Mouse (Mus musculus) G1E (cell line): ENCODE data around the gene Cpsf7. TPM values are rescaled to one million over a fixed set of nuclear protein-coding genes. Genes with fewer than 3 reads are reported as not detected.
"Not testable (repeated sequence)": the region's sequence is repeated elsewhere in the genome, so short reads cannot be mapped to it uniquely, and the experiment has no call there.

Experiments
- ATAC-seq: 2 replicates; pipeline ENCODE4 v1.8.0; 2016; ENCODE audit warnings: mild to moderate bottlenecking; ENCODE audit not compliant: insufficient number of reproducible peaks, poor library complexity, low FRiP score, severe bottlenecking; ENCODE audit errors: extremely low read depth
- DNase-seq: peaks from one replicate; pipeline ENCODE4 v3.0.0; 2012; ENCODE audit warnings: low spot score
- H3K27me3 ChIP-seq: 2 replicates; pipeline ENCODE4 v1.6.1; 2012; ENCODE audit warnings: mild to moderate bottlenecking, low read length, inconsistent platforms; ENCODE audit not compliant: insufficient read depth
- H3K36me3 ChIP-seq: replicated peaks from 2 replicates; pipeline ENCODE3; 2012; ENCODE audit warnings: mild to moderate bottlenecking, inconsistent platforms
- H3K4me1 ChIP-seq: 2 replicates; pipeline ENCODE4 v1.6.1; 2012; ENCODE audit warnings: low read depth, low read length, inconsistent platforms, mixed read lengths; ENCODE audit not compliant: insufficient read depth
- H3K4me3 ChIP-seq: 2 replicates; pipeline ENCODE4 v1.5.1; 2012; ENCODE audit warnings: low read depth, mild to moderate bottlenecking, inconsistent platforms, low read length, moderate library complexity, mixed read lengths
- H3K9me3 ChIP-seq: replicated peaks from 2 replicates; pipeline ENCODE4 v1.6.1; 2012; ENCODE audit warnings: inconsistent platforms
- CTCF ChIP-seq: IDR thresholded peaks from 2 replicates; pipeline ENCODE4 v1.5.1; 2012; ENCODE audit warnings: low read depth, low read length, inconsistent platforms, mixed read lengths
- GATA1 ChIP-seq: IDR thresholded peaks from 2 replicates; pipeline ENCODE4 v1.6.1; 2012; ENCODE audit warnings: borderline replicate concordance, low read length, inconsistent platforms, mixed read lengths
- GATA2 ChIP-seq: IDR thresholded peaks from 2 replicates; pipeline ENCODE4 v1.6.1; 2012; ENCODE audit warnings: low read depth, low read length, inconsistent platforms, borderline replicate concordance
- POLR2AphosphoS5 ChIP-seq: IDR thresholded peaks from 2 replicates; pipeline ENCODE4 v1.6.1; 2012; ENCODE audit warnings: low read depth, low read length, inconsistent platforms; ENCODE audit not compliant: insufficient replicate concordance
- TAL1 ChIP-seq: conservative IDR thresholded peaks from 2 replicates; pipeline ENCODE4 v1.6.1; 2012; ENCODE audit warnings: low read depth, low read length, inconsistent platforms, mixed read lengths
- polyA plus RNA-seq: library from polyadenylated mRNA; stranded (reverse); fragments of >175 nt; gene quantifications from 2 replicates; pipeline ENCODE4 v1.2.3, GENCODE M21; 2012
- total RNA-seq, 2 experiments: library from RNA; stranded (forward) in 1 of 2; stranded (reverse) in 1 of 2; fragments of 200-1000 nt in 1 of 2; fragments of >200 nt in 1 of 2; fragmentation: Nextera tagmentation in 1 of 2; gene quantifications; 2 replicates each; pipeline ENCODE4 v1.2.3; 2014 to 2017

The Cpsf7 gene
- total and polyA plus RNA-seq, 3 experiments = 48.5 to 119 (median 69.0) TPM

DNA sequence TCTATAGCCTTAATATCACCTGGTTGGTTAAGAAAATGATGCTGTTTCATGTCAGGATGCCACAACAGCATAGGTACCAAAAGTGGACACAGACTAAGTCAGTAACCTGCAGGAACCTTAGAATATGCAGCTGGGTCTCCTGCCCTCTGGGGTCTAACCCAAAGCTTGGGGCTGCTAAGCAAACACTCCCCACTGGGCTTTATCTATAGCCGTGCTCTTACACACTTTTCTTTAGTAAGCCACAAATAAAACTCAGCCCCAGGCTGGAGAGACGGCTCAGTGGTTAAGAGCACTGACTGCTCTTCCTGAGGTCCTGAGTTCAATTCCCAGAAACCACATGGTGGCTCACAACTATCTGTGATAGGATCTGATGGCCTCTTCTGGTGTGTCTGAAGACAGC, 31.9 kb downstream of the Cpsf7 start:
- TF ChIP-seq GATA1 = no peak
- H3K4me1 ChIP-seq = peaks cover 26% of the 10 kb centered on the region
- H3K9me3 ChIP-seq = no peaks in the 10 kb centered on the region
- ATAC-seq = no peak
- H3K4me3 ChIP-seq = no peak overlapping the region
- no peak for DNase-seq
- no peaks in the 10 kb centered on the region for H3K27me3 ChIP-seq
- H3K36me3 ChIP-seq = peaks cover 21% of the 10 kb centered on the region

DNA sequence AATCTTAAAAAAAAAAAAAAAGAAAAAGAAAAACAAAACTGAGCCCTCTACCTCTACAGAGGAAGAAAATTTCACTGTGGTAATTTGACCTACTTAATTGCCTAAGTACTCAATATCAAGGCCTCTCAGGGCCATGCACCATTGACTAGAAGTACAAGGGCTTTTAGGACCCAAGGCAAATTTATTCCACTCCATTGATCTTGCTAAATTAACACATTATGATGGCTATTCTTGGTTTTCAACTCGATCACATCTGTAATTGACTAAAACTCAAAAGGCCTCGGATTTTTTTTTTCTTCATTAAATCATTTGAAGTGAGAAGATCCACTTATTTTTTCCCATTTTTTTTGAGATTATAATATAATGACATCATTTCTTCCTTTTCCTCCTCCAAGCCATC, 32.4 kb downstream of the Cpsf7 start:
- no peak for TF ChIP-seq GATA1
- TF ChIP-seq GATA2 = no peak
- no peak for TF ChIP-seq POLR2AphosphoS5
- no peak for TF ChIP-seq TAL1
- no peak for TF ChIP-seq CTCF
- DNase-seq (no peak), ATAC-seq (no peak)
- Histone ChIP-seq H3K36me3 (peaks cover 18% of the 10 kb centered on the region), H3K4me1 (peaks cover 27% of the 10 kb centered on the region), H3K27me3 (no peaks in the 10 kb centered on the region), H3K4me3 (no peak overlapping the region), H3K9me3 (no peaks in the 10 kb centered on the region)

- not testable (repeated sequence) for H3K9me3 ChIP-seq, ATAC-seq, DNase-seq, H3K4me3 ChIP-seq, H3K27me3 ChIP-seq
- Histone ChIP-seq H3K36me3 (peaks cover 14% of the 10 kb centered on the region), H3K4me1 (peaks cover 27% of the 10 kb centered on the region)
These were observed 32.8 kb downstream of the Cpsf7 start for GRCm38 (mm10) chr19:10557837-10558375.

- TF ChIP-seq GATA2 = no peak
- TF ChIP-seq GATA1 = no peak
- no peaks in the 10 kb centered on the region for H3K9me3 ChIP-seq
- no peak for ATAC-seq
- no peak for DNase-seq
- no peaks in the 10 kb centered on the region for H3K36me3 ChIP-seq
- H3K4me1 ChIP-seq = peaks cover 19% of the 10 kb centered on the region
- peaks cover 8% of the 10 kb centered on the region for H3K27me3 ChIP-seq
- H3K4me3 ChIP-seq = no peak overlapping the region
These were observed 35.0 kb downstream of the Cpsf7 start for GRCm38 (mm10) chr19:10560108-10560507.

- peaks cover 6% of the 10 kb centered on the region for H3K4me1 ChIP-seq
These were observed 36.7 kb downstream of the Cpsf7 start for GRCm38 (mm10) chr19:10561558-10562314.

DNA sequence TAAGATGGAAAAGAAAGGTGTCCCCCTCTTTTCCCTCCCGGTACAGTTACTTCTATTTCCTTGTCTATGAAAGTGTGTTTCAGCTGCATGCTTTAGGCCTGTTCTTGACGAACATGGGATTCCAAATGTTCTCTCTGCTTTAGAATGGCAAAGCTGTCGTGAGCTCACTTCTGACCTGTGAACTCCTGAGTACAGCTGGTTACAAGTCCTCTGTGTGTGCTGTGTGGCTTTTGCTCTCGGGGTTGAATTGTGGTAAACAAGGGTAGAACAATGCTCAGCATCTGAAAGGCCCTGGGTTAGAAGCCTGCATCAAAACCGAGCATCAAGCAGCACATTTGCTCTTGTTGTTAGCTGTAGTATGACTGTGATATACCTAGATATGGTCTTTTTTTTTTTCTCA, 37.3 kb downstream of the Cpsf7 start:
- Histone ChIP-seq H3K9me3 (no peaks in the 10 kb centered on the region), H3K27me3 (peaks cover 13% of the 10 kb centered on the region), H3K4me3 (no peak overlapping the region), H3K36me3 (no peaks in the 10 kb centered on the region), H3K4me1 (peaks cover 2% of the 10 kb centered on the region; the same call in 1 of the 2 replicates)
- DNase-seq (no peak), ATAC-seq (no peak)
- no peak for TF ChIP-seq TAL1
- no peak for TF ChIP-seq CTCF
- no peak for TF ChIP-seq GATA2
- no peak for TF ChIP-seq POLR2AphosphoS5
- no peak for TF ChIP-seq GATA1

More at GRCm38 (mm10) chr19:10561558-10562314, 36.7 kb downstream of the Cpsf7 start:
- Histone ChIP-seq H3K27me3 (peaks cover 13% of the 10 kb centered on the region), H3K9me3 (no peaks in the 10 kb centered on the region), H3K4me3 (no peak overlapping the region), H3K36me3 (no peaks in the 10 kb centered on the region)
- TF ChIP-seq GATA2 (no peak), POLR2AphosphoS5 (no peak), TAL1 (no peak), CTCF (no peak), GATA1 (no peak)
- DNase-seq = no peak
- no peak for ATAC-seq

GRCm38 (mm10) chr19:10564278-10564677, 39.2 kb downstream of the Cpsf7 start:
- no peak for ATAC-seq
- H3K27me3 ChIP-seq = peaks cover 13% of the 10 kb centered on the region

More at GRCm38 (mm10) chr19:10564278-10564677, 39.2 kb downstream of the Cpsf7 start:
- TF ChIP-seq TAL1 = no peak
- no peak for TF ChIP-seq POLR2AphosphoS5
- no peak for TF ChIP-seq GATA1
- TF ChIP-seq GATA2 = no peak
- TF ChIP-seq CTCF = no peak
- no peak for DNase-seq
- H3K36me3 ChIP-seq = peaks cover 8% of the 10 kb centered on the region
- no peaks in the 10 kb centered on the region for H3K9me3 ChIP-seq
- H3K4me1 ChIP-seq = peaks cover 2% of the 10 kb centered on the region; the same call in 1 of the 2 replicates
- H3K4me3 ChIP-seq = no peak overlapping the region
